ENCODE assay signal across 8 mouse cellular contexts in the genomic region with DNA sequence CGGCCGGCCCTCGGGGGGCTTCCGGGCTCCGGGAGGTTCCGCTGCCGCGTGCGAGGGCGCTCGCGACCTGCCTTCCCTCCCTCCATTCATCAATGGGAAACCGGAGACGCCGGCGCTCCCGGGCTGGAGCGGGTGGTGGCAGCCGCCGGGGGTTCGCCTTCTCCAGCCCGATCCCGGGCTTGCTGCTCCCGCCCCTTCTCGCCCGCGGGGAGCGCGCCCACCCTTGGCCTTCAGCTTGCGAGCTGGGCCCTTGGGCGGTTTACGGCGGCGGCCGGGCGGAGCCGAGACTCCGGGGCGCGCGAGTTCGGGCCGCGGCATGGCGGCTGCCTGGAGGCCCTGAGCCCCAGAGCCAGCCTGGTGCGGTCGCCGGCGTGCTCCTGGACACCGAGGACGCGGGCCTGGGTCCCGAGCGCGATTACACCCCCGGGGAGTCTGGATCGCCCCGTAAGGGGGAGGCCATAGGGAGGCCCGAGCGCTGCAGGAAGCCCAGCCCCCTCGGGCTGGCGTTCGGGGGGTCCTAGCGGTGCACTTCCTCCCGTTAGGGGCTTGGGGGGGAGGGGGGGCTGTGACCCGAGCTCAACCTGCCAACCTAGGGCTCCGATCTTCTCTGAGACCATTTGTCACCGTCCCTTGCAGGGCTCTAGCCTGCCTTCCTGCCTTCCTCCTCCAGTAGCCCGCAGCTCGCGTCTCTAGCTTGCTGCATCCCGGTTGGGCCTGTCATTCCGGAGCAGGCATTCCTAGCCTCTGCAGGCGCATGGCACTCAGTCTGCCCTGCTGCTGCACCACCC. TPM values are rescaled to one million over a fixed set of nuclear protein-coding genes. Genes with fewer than 3 reads are reported as not detected.
DNase-seq lines count a peak whose midpoint lies in the region; ATAC-seq lines count a peak whose summit lies in the region.

No protein-coding gene starts in this region.

- ATAC-seq in heart, embryonic 15.5 days (replicated peaks; ENCODE audit: insufficient number of reproducible peaks, insufficient read depth, low FRiP score, low read depth) = peak; percentile 53
- ATAC-seq in liver, embryonic 15.5 days (ENCODE audit: insufficient read depth) = peak; percentile 50
- ATAC-seq in neural tube, embryonic 11.5 days (ENCODE audit: insufficient read depth, low FRiP score, low TSS enrichment) = peak; percentile 42
- ATAC-seq in stomach, embryonic 16.5 days (ENCODE audit: insufficient read depth, low FRiP score) = peak; percentile 48

- H3K9ac ChIP-seq in heart, embryonic 15.5 days = peak overlapping the region; percentile 94
- peak overlapping the region; percentile 82 for H3K9ac ChIP-seq in liver, embryonic 15.5 days
- peak overlapping the region; percentile 97 for H3K9ac ChIP-seq in neural tube, embryonic 11.5 days (ENCODE audit: low read length)
- peak overlapping the region; percentile 92 for H3K9ac ChIP-seq in stomach, embryonic 16.5 days (ENCODE audit: low read length)

- H3K9me3 ChIP-seq in forebrain, embryonic 10.5 days = no peaks in the 10 kb centered on the region
- no peaks in the 10 kb centered on the region for H3K9me3 ChIP-seq in heart, embryonic 15.5 days (replicated peaks)
- H3K9me3 ChIP-seq in liver, embryonic 15.5 days (replicated peaks) = no peaks in the 10 kb centered on the region
- H3K9me3 ChIP-seq in neural tube, embryonic 11.5 days (ENCODE audit: control insufficient read depth, low read length) = no peaks in the 10 kb centered on the region
- no peaks in the 10 kb centered on the region for H3K9me3 ChIP-seq in stomach, embryonic 16.5 days (replicated peaks; ENCODE audit: control insufficient read depth, low read length)

- peak overlapping the region; percentile 100 for H3K27ac ChIP-seq in forebrain, embryonic 10.5 days
- H3K27ac ChIP-seq in heart, embryonic 15.5 days = peak overlapping the region; percentile 94
- H3K27ac ChIP-seq in liver, embryonic 15.5 days (replicated peaks) = peak overlapping the region; percentile 82
- H3K27ac ChIP-seq in neural tube, embryonic 11.5 days (ENCODE audit: low read depth, low read length) = peak overlapping the region; percentile 98
- peak overlapping the region; percentile 96 for H3K27ac ChIP-seq in stomach, embryonic 16.5 days (ENCODE audit: low read length)

- H3K27me3 ChIP-seq in forebrain, embryonic 10.5 days (ENCODE audit: poor library complexity, severe bottlenecking) = no peaks in the 10 kb centered on the region
- no peaks in the 10 kb centered on the region for H3K27me3 ChIP-seq in heart, embryonic 15.5 days
- no peaks in the 10 kb centered on the region for H3K27me3 ChIP-seq in liver, embryonic 15.5 days
- H3K27me3 ChIP-seq in neural tube, embryonic 11.5 days (ENCODE audit: control insufficient read depth, insufficient read depth, low read length) = no peaks in the 10 kb centered on the region
- H3K27me3 ChIP-seq in stomach, embryonic 16.5 days (ENCODE audit: control insufficient read depth, insufficient read depth, low read length) = no peaks in the 10 kb centered on the region

- WGBS in forebrain, embryonic 10.5 days = under 1% methylated on average over 65 of the region's 74 CpGs
- under 1% methylated on average over 52 of the region's 74 CpGs for WGBS in heart, embryonic 15.5 days
- under 1% methylated on average over 74 of the region's 74 CpGs for WGBS in liver, embryonic 15.5 days (ENCODE audit: insufficient replicate concordance)
- under 1% methylated on average over 45 of the region's 74 CpGs for WGBS in neural tube, embryonic 11.5 days
- under 1% methylated on average over 69 of the region's 74 CpGs for WGBS in stomach, embryonic 16.5 days

- DNase-seq in CD4-positive, CD25-positive, alpha-beta regulatory T cell, adult 2 months (ENCODE audit: low read depth, low spot score) = peak; percentile 70
- DNase-seq in brain, adult 2 months (ENCODE audit: low read depth, low spot score) = peak; percentile 75
- DNase-seq in forebrain, embryonic 10.5 days (ENCODE audit: extremely low spot score, low spot score) = peak; percentile 79
- peak; percentile 70 to 86 for DNase-seq in kidney, postnatal 25 days
- DNase-seq in neural tube, embryonic 11.5 days (ENCODE audit: low spot score) = peak; percentile 84

- H3K4me3 ChIP-seq in forebrain, embryonic 10.5 days = peak overlapping the region; percentile 89
- H3K4me3 ChIP-seq in heart, embryonic 15.5 days = peak overlapping the region; percentile 79
- peak overlapping the region; percentile 78 for H3K4me3 ChIP-seq in liver, embryonic 15.5 days (replicated peaks)
- H3K4me3 ChIP-seq in neural tube, embryonic 11.5 days (ENCODE audit: low read depth, low read length) = peak overlapping the region; percentile 80
- H3K4me3 ChIP-seq in stomach, embryonic 16.5 days (replicated peaks; ENCODE audit: low read length) = peak overlapping the region; percentile 72

- peak overlapping the region; percentile 92 for H3K4me2 ChIP-seq in heart, embryonic 15.5 days
- H3K4me2 ChIP-seq in liver, embryonic 15.5 days = peak overlapping the region; percentile 90
- peak overlapping the region; percentile 59 for H3K4me2 ChIP-seq in neural tube, embryonic 11.5 days (ENCODE audit: low read depth)
- H3K4me2 ChIP-seq in stomach, embryonic 16.5 days (ENCODE audit: low read depth, low read length) = peak overlapping the region; percentile 72

- H3K4me1 ChIP-seq in forebrain, embryonic 10.5 days = peaks cover 58% of the 10 kb centered on the region
- peaks cover 26% of the 10 kb centered on the region for H3K4me1 ChIP-seq in heart, embryonic 15.5 days (replicated peaks)
- H3K4me1 ChIP-seq in liver, embryonic 15.5 days (replicated peaks) = peaks cover 51% of the 10 kb centered on the region
- peaks cover 27% of the 10 kb centered on the region for H3K4me1 ChIP-seq in neural tube, embryonic 11.5 days (ENCODE audit: control insufficient read depth, insufficient read depth, low read length)
- peaks cover 17% of the 10 kb centered on the region for H3K4me1 ChIP-seq in stomach, embryonic 16.5 days (ENCODE audit: control insufficient read depth, insufficient read depth, low read length)

- H3K36me3 ChIP-seq in forebrain, embryonic 10.5 days (replicated peaks) = peaks cover 2% of the 10 kb centered on the region
- H3K36me3 ChIP-seq in heart, embryonic 15.5 days = no peaks in the 10 kb centered on the region
- no peaks in the 10 kb centered on the region for H3K36me3 ChIP-seq in liver, embryonic 15.5 days (replicated peaks)
- H3K36me3 ChIP-seq in neural tube, embryonic 11.5 days (ENCODE audit: control insufficient read depth, insufficient read depth, low read length) = no peaks in the 10 kb centered on the region
- no peaks in the 10 kb centered on the region for H3K36me3 ChIP-seq in stomach, embryonic 16.5 days (ENCODE audit: control insufficient read depth, insufficient read depth, low read length)

RNA-seq across cellular contexts. Expression of gene Elovl6, which starts 1.8 kb away (rescaled TPM):
- 46.9 and 48.2 TPM in 2 replicates for polyA plus RNA-seq in forebrain, embryonic 10.5 days (2016; fragmentation: Nextera tagmentation; extraction: Ambion mirVana)
- polyA plus RNA-seq in heart, embryonic 15.5 days (2015; fragmentation: Nextera tagmentation; extraction: Ambion mirVana) = 6.4 and 10.5 TPM in 2 replicates
- 10.3 and 12.0 TPM in 2 replicates for polyA plus RNA-seq in liver, embryonic 15.5 days (2015; fragmentation: Nextera tagmentation; extraction: Ambion mirVana)
- polyA plus RNA-seq in neural tube, embryonic 11.5 days (2014; fragmentation: Nextera tagmentation; extraction: Ambion mirVana) = 39.0 and 47.1 TPM in 2 replicates
- 27.5 and 31.5 TPM in 2 replicates for polyA plus RNA-seq in stomach, embryonic 16.5 days (2015; fragmentation: Nextera tagmentation; extraction: Ambion mirVana)

Comparison
In these comparisons a context has a peak if more than half of its experiments do, and no peak if none do; other contexts are left out.
1. Peak in every context shown above with its lines: DNase-seq, ATAC-seq, H3K4me3 ChIP-seq and H3K27ac ChIP-seq.